Mouse (Mus musculus) right cerebral cortex, postnatal 14 days (tissue): ENCODE results near the gene Lrrk2.
"Not testable (repeated sequence)": the region's sequence is repeated elsewhere in the genome, so short reads cannot be mapped to it uniquely, and the experiment has no call there.

Source experiments
- DNase-seq: peaks from one replicate; pipeline ENCODE4 v3.0.0; 2022

Lrrk2 gene

DNA sequence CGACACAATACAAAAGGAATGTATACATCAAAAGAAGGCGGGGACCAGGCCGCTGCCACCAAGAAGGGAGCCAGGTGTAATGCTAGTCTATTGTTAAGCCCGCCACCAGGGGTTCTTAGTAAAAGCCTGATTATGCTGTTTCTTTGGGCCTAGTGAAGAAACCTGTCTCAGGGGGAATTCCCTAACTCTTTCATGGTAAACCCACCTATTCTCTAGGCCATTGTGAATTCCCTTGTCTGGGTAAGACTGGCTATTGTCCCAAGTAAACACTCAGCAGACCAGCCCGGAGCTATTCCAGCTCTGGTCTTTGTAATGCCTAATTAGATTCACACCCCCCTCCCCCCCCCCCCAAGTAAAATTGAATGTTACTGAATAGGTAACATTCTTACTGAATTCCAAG is 191.2 kb downstream of the Lrrk2 start:
- DNase-seq: not testable (repeated sequence)
